Mouse (Mus musculus) limb, embryonic 10.5 days (tissue): ENCODE measurements at regions not wholly inside any gene's neighbourhood (a gene's known extent, or its start where the extent isn't known, plus 50 kb on each side); places are given as distances from the start of the nearest gene placed in this dataset.
A peak's percentile ranks its signal among the peaks of the same experiment; 100 is the strongest.

Experiments
- DNase-seq: peaks from one replicate; pipeline ENCODE4 v3.0.0-alpha.2; 2017; ENCODE audit warnings: low spot score
- H3K27ac ChIP-seq: fragments of 300-500 bp; sonication (generic); 2 replicates; pipeline ENCODE4 v1.5.1; 2016; ENCODE audit warnings: mild to moderate bottlenecking
- H3K27me3 ChIP-seq: fragments of 300-500 bp; sonication (generic); 2 replicates; pipeline ENCODE4 v1.6.1; 2016; ENCODE audit warnings: low read depth, mild to moderate bottlenecking; ENCODE audit not compliant: poor library complexity, severe bottlenecking
- H3K36me3 ChIP-seq: fragments of 300-500 bp; sonication (generic); 2 replicates; pipeline ENCODE4 v1.6.1; 2016; ENCODE audit warnings: mild to moderate bottlenecking, moderate library complexity
- H3K4me1 ChIP-seq: fragments of 300-500 bp; sonication (generic); 2 replicates; pipeline ENCODE4 v1.6.1; 2016
- H3K4me3 ChIP-seq: fragments of 300-500 bp; sonication (generic); 2 replicates; pipeline ENCODE4 v1.5.1; 2016; ENCODE audit warnings: mild to moderate bottlenecking, moderate library complexity
- H3K9me3 ChIP-seq: fragments of 300-500 bp; sonication (generic); replicated peaks from 2 replicates; pipeline ENCODE4 v1.6.1; 2016; ENCODE audit warnings: mild to moderate bottlenecking
- WGBS: fragments of 180-500 bp; shearing (Covaris S2); methylation state at CpG from one replicate; pipeline ENCODE4 v1.1.7; 2016; 5-methylcytosine and 5-hydroxymethylcytosine counted together

DNA sequence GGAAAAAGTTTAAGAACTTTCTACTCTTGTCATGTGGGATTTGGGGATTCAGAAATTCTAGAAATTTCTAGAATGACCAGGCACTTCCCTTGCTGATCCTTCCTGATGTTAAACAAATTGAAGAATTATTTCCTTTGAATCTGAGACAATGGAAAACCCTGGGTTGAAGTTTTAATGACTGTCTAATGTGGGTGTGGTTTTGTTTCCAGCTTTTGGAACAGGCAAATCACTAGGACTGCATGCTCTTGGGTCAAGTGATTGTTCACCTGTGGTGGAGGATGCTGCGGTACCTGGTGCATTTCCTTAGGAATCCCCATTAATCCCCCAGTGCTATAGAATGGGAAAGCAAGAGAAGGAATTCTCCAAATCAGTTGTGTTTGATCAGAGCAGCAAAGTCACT lies 184.8 kb downstream of the Slc30a10 start:
- Histone ChIP-seq H3K4me3 (no peak overlapping the region), H3K9me3 (no peaks in the 10 kb centered on the region), H3K27me3 (no peaks in the 10 kb centered on the region), H3K4me1 (peaks cover 10% of the 10 kb centered on the region; the same call in 1 of the 2 replicates), H3K36me3 (no peaks in the 10 kb centered on the region), H3K27ac (no peak overlapping the region)
- 97% methylated on average over 1 of the region's 1 CpGs for WGBS
- no peak for DNase-seq

DNA sequence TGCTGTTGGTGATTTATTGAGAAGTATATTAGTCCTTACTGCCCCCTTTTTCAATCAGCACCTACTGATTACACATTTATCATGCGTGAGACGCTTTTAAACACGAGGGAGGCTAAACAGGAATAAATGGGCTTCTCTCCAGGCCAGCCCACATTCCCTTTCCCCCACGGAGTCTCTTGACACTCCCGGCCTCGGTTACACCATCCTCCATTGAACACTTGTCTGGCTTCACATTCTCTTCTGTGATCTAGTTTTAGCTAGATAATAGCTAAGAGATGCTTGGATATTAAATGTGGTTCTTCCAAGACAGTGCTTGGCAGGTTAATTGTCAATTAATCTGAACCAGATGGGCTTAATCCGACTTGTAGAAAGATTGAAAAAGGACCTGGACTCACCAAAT lies 189.4 kb downstream of the Slc30a10 start:
- Histone ChIP-seq H3K9me3 (no peaks in the 10 kb centered on the region), H3K4me3 (no peak overlapping the region), H3K36me3 (no peaks in the 10 kb centered on the region), H3K27ac (no peak overlapping the region), H3K4me1 (peaks cover 11% of the 10 kb centered on the region; the same call in 1 of the 2 replicates), H3K27me3 (no peaks in the 10 kb centered on the region)
- WGBS: 47% methylated on average over 7 of the region's 7 CpGs
- no peak for DNase-seq

DNA sequence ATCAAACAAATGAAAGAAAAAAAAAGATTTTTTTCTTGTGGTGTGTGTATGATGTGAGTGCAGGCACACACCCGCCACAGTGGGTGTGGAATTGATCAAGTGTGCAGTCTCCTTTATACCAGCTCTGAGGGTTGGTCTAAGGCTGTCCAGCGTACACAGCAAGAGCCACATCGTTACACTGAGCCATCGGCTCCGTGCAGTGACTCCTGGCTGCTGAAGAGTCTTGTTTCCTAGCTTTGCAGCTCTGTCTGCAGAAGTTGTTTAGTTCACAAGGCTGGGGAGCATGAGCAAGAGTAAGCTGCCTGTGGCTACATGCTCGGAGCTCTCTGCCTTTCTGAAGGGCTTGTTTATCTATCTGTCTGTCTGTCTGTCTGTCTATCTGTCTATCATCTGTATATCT lies 193.5 kb downstream of the Slc30a10 start:
- H3K4me3 ChIP-seq: no peak overlapping the region
- H3K36me3 ChIP-seq: no peaks in the 10 kb centered on the region
- WGBS: 82% methylated on average over 6 of the region's 6 CpGs
- peaks cover 11% of the 10 kb centered on the region; the same call in 1 of the 2 replicates for H3K4me1 ChIP-seq
- no peak for DNase-seq
- H3K9me3 ChIP-seq: no peaks in the 10 kb centered on the region
- H3K27me3 ChIP-seq: no peaks in the 10 kb centered on the region
- H3K27ac ChIP-seq: no peak overlapping the region

DNA sequence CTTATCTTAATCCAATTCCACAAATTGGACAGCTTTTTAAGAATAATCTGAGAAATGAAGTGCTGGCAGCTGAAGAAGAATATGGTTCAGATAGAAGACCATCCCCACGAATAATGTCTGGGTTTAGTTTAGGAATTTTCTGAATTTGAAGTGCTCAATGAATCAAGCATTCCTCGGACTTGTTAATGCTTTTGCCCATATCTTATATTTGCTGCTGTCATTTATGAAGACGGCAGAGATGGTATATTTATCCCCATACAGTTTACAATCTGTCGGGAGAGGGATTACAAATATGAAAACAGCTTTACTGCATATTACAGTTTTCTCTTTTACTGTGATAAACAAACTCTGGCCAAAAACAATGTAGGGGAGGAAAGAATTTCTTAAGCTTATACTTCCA lies 194.3 kb downstream of the Slc30a10 start:
- DNase-seq: no peak
- WGBS: 85% methylated on average over 4 of the region's 4 CpGs

DNA sequence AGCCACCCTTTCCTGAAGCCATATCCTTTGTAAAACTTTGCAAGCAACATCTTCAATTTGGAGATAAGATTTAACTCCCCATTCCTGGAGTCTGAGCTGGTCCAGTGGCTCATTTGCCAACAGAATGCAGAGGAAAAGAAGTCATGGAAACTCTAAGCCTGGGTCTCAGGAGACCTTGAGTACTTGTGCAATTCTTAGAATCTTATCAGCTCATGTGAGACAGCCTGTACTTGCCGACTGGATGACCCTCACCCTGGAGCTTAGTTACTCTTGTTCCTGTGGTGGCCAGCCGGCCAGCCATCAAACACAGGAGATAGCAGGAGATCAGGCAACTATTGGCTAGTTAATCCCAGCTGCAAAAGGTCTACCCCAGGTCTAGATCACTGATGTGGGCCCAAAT lies 196.3 kb downstream of the Slc30a10 start:
- H3K4me3 ChIP-seq: no peak overlapping the region
- H3K9me3 ChIP-seq: no peaks in the 10 kb centered on the region
- 83% methylated on average over 2 of the region's 2 CpGs for WGBS
- no peaks in the 10 kb centered on the region for H3K4me1 ChIP-seq
- no peaks in the 10 kb centered on the region for H3K36me3 ChIP-seq
- no peaks in the 10 kb centered on the region for H3K27me3 ChIP-seq
- no peak overlapping the region for H3K27ac ChIP-seq
- no peak for DNase-seq

More for the DNA sequence above, 194.3 kb downstream of the Slc30a10 start:
- Histone ChIP-seq H3K9me3 (no peaks in the 10 kb centered on the region), H3K27ac (no peak overlapping the region), H3K36me3 (no peaks in the 10 kb centered on the region), H3K4me3 (no peak overlapping the region), H3K4me1 (peaks cover 6% of the 10 kb centered on the region; the same call in 1 of the 2 replicates), H3K27me3 (no peaks in the 10 kb centered on the region)

DNA sequence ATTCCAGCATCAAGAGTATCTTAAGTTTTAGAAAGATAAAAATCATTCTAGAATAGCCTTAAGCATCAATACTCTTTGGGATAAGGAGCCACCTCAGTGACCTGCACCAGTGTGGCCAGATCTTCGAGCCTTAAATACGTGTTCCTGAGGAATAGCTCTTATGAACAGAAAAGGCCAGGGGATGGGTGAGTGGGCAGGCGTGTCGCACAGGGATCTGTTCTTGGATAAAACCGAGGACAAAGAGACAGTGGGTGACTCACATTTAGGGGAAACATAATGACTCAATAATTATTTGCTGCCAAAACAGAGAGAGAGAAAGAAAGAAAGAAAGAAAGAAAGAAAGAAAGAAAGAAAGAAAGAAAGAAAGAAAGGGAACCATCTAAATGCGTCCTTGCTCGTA lies 200.4 kb downstream of the Slc30a10 start:
- Histone ChIP-seq H3K4me3 (no peak overlapping the region), H3K36me3 (no peaks in the 10 kb centered on the region), H3K27ac (no peak overlapping the region), H3K4me1 (no peaks in the 10 kb centered on the region), H3K9me3 (no peaks in the 10 kb centered on the region), H3K27me3 (no peaks in the 10 kb centered on the region)
- DNase-seq: no peak
- 93% methylated on average over 7 of the region's 7 CpGs for WGBS

DNA sequence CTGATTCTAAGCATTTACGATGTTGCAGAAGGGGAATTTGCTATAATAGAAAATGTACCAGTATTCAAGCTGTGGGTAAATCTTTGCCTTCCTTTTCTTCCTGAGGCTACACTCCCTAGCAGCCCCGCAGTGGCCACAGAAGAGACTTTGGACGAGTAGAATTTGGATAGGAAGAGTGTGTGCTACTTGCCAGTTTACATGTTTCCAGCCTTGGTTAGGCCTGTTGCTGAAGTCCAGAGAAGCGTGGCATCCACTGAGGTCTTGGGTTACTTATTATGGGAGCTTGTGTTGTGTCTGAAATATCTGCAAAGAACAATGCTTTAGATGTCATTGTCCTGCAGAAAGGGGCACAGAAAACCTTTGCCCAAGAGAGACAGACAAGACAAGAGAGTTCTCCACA lies 200.8 kb downstream of the Slc30a10 start:
- no peak for DNase-seq
- H3K9me3 ChIP-seq: no peaks in the 10 kb centered on the region
- H3K27ac ChIP-seq: no peak overlapping the region
- 89% methylated on average over 4 of the region's 4 CpGs for WGBS
- no peaks in the 10 kb centered on the region for H3K4me1 ChIP-seq
- H3K27me3 ChIP-seq: no peaks in the 10 kb centered on the region
- H3K36me3 ChIP-seq: no peaks in the 10 kb centered on the region
- no peak overlapping the region for H3K4me3 ChIP-seq

DNA sequence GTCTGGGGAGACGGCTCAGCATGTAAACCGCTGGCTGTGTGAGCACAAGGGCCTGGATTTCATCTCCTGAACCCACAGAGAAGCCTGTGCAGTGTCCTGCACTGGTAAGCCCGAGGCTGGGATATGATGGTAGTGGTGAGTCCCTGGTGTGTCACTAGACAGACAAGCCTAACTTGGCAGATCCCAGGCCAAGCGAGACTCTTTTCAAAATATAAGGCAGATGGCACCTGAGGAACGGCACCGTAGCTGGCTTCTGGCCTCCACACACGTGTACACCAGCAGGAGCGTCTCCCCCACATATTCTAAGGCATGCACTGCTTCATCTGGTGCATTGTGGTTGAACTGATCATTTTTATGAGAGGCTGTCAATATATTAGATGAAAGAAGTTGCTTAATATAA lies 202.6 kb downstream of the Slc30a10 start:
- Histone ChIP-seq H3K27ac (no peak overlapping the region), H3K36me3 (no peaks in the 10 kb centered on the region), H3K4me3 (no peak overlapping the region), H3K4me1 (no peaks in the 10 kb centered on the region), H3K27me3 (no peaks in the 10 kb centered on the region), H3K9me3 (no peaks in the 10 kb centered on the region)
- no peak for DNase-seq
- WGBS: 87% methylated on average over 8 of the region's 8 CpGs

DNA sequence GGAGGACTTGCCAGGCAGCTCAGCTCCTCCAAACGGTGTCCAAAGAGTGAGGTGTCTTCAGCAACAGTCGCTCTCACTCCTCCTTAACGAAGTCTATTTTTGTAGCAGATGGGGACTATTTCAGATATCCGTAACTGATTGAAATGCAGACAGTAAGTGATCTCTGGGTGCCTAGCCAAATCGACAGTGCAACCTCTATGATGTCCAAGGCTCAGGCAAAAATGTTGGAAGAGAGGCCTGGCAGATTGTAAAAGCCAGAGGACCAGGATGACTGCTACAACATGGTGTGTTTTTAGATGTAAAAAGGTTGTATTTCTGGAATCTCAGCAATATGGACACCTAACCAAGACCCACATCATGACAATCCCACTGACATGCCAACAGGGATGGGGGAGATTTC lies 204.8 kb downstream of the Slc30a10 start:
- Histone ChIP-seq H3K9me3 (no peaks in the 10 kb centered on the region), H3K27me3 (no peaks in the 10 kb centered on the region), H3K27ac (no peak overlapping the region), H3K36me3 (no peaks in the 10 kb centered on the region), H3K4me1 (no peaks in the 10 kb centered on the region), H3K4me3 (no peak overlapping the region)
- DNase-seq: no peak
- 82% methylated on average over 5 of the region's 5 CpGs for WGBS

DNA sequence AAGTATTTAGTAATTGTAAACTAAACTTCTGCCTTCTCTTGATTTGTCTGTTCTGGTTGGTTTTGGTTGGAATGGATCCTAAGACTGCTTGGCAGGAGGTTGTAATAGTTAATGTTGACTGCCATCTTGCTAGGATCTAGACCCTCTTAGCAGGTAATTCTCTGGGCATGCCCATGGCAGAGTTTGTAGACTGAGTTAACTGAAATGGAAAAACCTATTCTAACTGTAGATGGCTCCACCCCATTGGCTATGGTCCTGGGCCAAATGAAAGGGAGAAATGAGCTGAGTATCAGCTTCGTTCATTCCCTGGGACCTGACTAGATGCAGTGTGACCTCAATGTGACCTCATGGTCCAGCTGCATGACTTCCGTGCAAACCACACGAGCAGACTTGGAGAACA lies 207.7 kb downstream of the Slc30a10 start:
- DNase-seq: no peak
- Histone ChIP-seq H3K9me3 (no peaks in the 10 kb centered on the region), H3K4me1 (peaks cover 12% of the 10 kb centered on the region), H3K4me3 (no peak overlapping the region), H3K27me3 (no peaks in the 10 kb centered on the region), H3K36me3 (no peaks in the 10 kb centered on the region), H3K27ac (no peak overlapping the region)
- 83% methylated on average over 3 of the region's 3 CpGs for WGBS

DNA sequence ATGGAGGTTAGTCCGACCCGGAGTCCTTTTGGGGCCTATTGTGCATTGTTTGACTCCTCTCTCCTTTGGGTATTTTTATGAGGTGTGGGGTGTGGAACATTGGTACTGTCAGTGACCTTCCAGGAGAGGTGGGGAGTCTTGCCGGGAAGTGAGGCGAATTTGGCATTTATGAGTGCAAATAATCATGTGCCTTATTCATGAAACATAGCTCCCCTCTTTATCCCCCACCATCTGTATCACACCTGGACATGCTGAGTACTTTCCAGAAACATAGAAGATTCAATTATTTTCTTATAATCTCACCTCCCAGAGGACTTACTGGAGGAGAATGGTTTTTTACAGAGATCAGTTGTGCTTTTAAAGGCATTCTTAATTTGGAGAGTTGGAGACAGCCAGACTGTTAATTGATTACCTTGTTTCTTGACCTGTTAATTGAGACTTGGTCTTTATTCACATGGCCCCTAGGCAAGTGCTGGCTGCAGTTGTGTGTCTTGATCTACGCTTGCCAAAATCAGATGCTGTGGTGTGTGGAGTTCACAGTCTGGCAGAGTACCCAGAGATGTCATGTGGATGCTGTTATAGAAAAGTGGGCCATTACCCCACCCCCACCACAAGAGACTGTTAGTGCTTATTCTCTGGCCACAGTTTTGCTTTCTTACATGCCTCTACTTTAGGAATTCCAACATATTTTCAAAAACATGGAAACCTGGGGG lies 215.5 kb downstream of the Slc30a10 start:
- no peak overlapping the region for H3K4me3 ChIP-seq
- H3K36me3 ChIP-seq: no peaks in the 10 kb centered on the region
- peak overlapping the region; percentile 59 for H3K27ac ChIP-seq
- no peaks in the 10 kb centered on the region for H3K27me3 ChIP-seq
- no peaks in the 10 kb centered on the region for H3K9me3 ChIP-seq
- peaks cover 64% of the 10 kb centered on the region for H3K4me1 ChIP-seq
- WGBS: 66% methylated on average over 5 of the region's 5 CpGs
- DNase-seq: no peak

DNA sequence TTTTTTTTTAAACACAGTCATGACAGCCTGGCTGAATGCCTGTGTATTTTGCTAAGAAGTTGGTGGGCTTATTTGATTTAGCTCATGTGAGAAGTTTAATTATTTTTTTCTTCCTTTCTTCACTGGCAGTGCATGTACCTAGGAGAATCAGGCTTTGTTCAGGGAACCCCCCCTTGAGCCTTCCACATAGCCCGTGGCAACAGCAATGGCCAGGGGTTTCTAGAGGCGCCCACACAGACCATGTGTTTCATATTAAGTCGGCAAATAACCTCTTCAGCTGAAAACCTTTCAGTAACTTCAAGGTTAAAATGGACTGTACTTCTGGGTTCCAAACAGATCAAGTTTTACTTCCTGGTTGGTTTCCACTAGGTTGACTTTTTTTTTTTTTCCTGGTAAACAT lies 218.3 kb downstream of the Slc30a10 start:
- WGBS: 29% methylated on average over 3 of the region's 3 CpGs

DNA sequence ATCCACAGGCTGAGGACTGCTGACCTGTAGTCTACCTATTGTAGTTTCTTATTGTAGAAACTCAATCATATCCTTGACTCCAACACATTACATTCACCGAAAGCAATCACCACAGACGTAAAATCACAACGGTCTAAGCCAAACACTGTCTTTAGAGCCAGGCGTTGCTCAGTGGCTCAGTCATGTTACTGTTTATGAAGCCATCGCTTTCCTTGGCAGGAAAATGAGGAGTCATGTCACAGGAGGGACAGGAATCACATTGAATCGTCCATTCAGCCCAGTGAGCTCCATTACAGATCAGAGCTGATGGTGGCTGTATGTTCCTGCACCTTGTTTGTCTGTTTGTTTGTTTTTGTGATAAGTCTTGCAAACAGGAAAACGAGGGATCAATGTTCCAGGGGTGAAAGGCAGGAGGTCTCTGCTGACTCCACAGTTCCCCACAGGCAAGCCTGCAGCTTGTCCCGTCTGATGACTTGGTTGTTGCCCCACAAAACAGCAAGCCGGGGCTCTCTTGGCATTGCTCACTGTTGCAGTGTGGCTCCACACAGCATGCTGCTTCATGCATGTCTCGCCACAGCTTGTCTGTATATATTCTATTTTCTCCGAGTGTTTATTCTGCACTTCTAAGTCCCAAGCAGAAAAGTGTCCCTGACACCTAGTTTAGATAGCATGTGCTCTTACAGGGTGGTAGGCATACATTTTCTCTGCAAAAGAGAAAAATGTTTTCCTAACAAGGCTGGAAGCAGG lies 221.2 kb downstream of the Slc30a10 start:
- H3K27ac ChIP-seq: peak overlapping the region; percentile 42; the same call in 1 of the 2 replicates
- WGBS: 87% methylated on average over 11 of the region's 11 CpGs
- H3K36me3 ChIP-seq: no peaks in the 10 kb centered on the region
- no peak for DNase-seq
- no peak overlapping the region for H3K4me3 ChIP-seq
- H3K9me3 ChIP-seq: no peaks in the 10 kb centered on the region
- 0 out of 2 replicates have a peak, but pooled peaks cover 2% of the 10 kb centered on the region for H3K27me3 ChIP-seq
- peaks cover 40% of the 10 kb centered on the region for H3K4me1 ChIP-seq

More for the DNA sequence above, 218.3 kb downstream of the Slc30a10 start:
- no peak overlapping the region for H3K4me3 ChIP-seq
- no peaks in the 10 kb centered on the region for H3K36me3 ChIP-seq
- peak; percentile 54 for DNase-seq
- peak overlapping the region; percentile 87 for H3K27ac ChIP-seq
- H3K9me3 ChIP-seq: no peaks in the 10 kb centered on the region
- H3K27me3 ChIP-seq: no peaks in the 10 kb centered on the region
- peaks cover 51% of the 10 kb centered on the region for H3K4me1 ChIP-seq
